In the genomic region with DNA sequence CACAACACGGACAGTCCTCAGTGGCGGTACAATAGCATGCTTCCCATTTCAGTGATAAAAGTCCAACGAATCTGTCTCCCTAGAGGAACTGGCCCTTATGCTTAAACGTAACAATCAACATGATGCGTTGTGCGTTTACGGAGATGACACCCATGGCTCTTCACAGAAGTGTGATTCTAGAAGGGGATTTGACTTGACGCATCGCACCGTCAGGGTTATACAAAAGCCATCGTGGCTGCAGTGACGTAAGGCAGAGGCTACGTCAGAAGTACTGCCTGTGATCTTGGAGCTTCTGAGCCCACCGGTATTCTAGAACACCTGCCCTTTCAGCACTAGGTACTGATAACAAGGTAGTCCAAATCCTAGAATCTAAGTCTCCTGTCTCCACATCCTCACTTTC, we compare ENCODE assay signal across 10 mouse cellular contexts. TPM values are rescaled to one million over a fixed set of nuclear protein-coding genes. Genes with fewer than 3 reads are reported as not detected.
DNase-seq lines count a peak whose midpoint lies in the region; ATAC-seq lines count a peak whose summit lies in the region.
"Had no signal": no experiment of that assay in that cellular context is flagged by ENCODE, and none has a peak within 500 bp of the region (broad histone marks: within the 10 kb centered on the region; RNA-seq: fewer than 3 reads in every experiment).

No protein-coding gene starts in this region.

- H3K9me3 ChIP-seq in kidney, embryonic 15.5 days (replicated peaks) = no peaks in the 10 kb centered on the region
- H3K9me3 ChIP-seq in liver, embryonic 15.5 days (replicated peaks) = no peaks in the 10 kb centered on the region
- H3K9me3 ChIP-seq: midbrain, embryonic 12.5 days had no signal

- no peak overlapping the region for H3K4me3 ChIP-seq in kidney, embryonic 15.5 days (replicated peaks)
- no peak overlapping the region for H3K4me3 ChIP-seq in liver, embryonic 15.5 days (replicated peaks)
- H3K4me3 ChIP-seq: midbrain, embryonic 12.5 days had no signal

- no peak for ATAC-seq in kidney, embryonic 15.5 days (replicated peaks; ENCODE audit: low FRiP score)
- peak; percentile 41 for ATAC-seq in activated CD4-positive, CD25-positive, alpha-beta regulatory T cell, adult 4 months
- no peak for ATAC-seq in liver, embryonic 15.5 days (ENCODE audit: insufficient read depth)
- no peak for ATAC-seq in monocyte, adult 5-6 weeks (replicated peaks; ENCODE audit: insufficient number of reproducible peaks, low FRiP score, low TSS enrichment, poor library complexity, severe bottlenecking)

- no peak overlapping the region for H3K27ac ChIP-seq in kidney, embryonic 15.5 days
- H3K27ac ChIP-seq in liver, embryonic 15.5 days (replicated peaks) = no peak overlapping the region
- H3K27ac ChIP-seq: midbrain, embryonic 12.5 days had no signal

- no peak for DNase-seq in kidney, postnatal 25 days
- peak; percentile 53 for DNase-seq in CD4-positive, CD25-positive, alpha-beta regulatory T cell, adult 2 months (ENCODE audit: low read depth, low spot score)
- no peak for DNase-seq in frontal cortex, postnatal 14 days (ENCODE audit: low spot score in 2 of 2)
- DNase-seq in kidney, adult 11 months = no peak
- DNase-seq: right cerebral cortex, postnatal 14 days had no signal

- peak overlapping the region; percentile 17; the same call in 1 of the 2 replicates for H3K4me2 ChIP-seq in kidney, embryonic 15.5 days
- H3K4me2 ChIP-seq in liver, embryonic 15.5 days = peak overlapping the region; percentile 37

- no peaks in the 10 kb centered on the region for H3K36me3 ChIP-seq in kidney, embryonic 15.5 days
- H3K36me3 ChIP-seq in liver, embryonic 15.5 days (replicated peaks) = no peaks in the 10 kb centered on the region
- H3K36me3 ChIP-seq: midbrain, embryonic 12.5 days had no signal

- no peak overlapping the region for H3K9ac ChIP-seq in kidney, embryonic 15.5 days
- no peak overlapping the region for H3K9ac ChIP-seq in liver, embryonic 15.5 days
- H3K9ac ChIP-seq: midbrain, embryonic 12.5 days had no signal

- peaks cover 4% of the 10 kb centered on the region; the same call in 1 of the 2 replicates for H3K27me3 ChIP-seq in kidney, embryonic 15.5 days
- no peaks in the 10 kb centered on the region for H3K27me3 ChIP-seq in liver, embryonic 15.5 days

- 61% methylated on average over 14 of the region's 14 CpGs for WGBS in kidney, embryonic 15.5 days
- 46% methylated on average over 14 of the region's 14 CpGs for WGBS in liver, embryonic 15.5 days (ENCODE audit: insufficient replicate concordance)

- peaks cover 7% of the 10 kb centered on the region for H3K4me1 ChIP-seq in kidney, embryonic 15.5 days
- peaks cover 10% of the 10 kb centered on the region; the same call in 1 of the 2 replicates for H3K4me1 ChIP-seq in liver, embryonic 15.5 days (replicated peaks)
- H3K4me1 ChIP-seq: midbrain, embryonic 12.5 days had no signal

RNA-seq across cellular contexts. Expression of a gene that starts 8.2 kb away (rescaled TPM):
- polyA plus RNA-seq in kidney, embryonic 15.5 days (2015; fragmentation: Nextera tagmentation; extraction: Ambion mirVana) = 3.4 TPM in 2 replicates
- polyA plus RNA-seq in activated CD4-positive, CD25-positive, alpha-beta regulatory T cell, adult 4 months (2017; shearing (Covaris generic)) = under 1 TPM; 0.09 to 0.42 TPM
- polyA plus RNA-seq in liver, embryonic 15.5 days (2015; fragmentation: Nextera tagmentation; extraction: Ambion mirVana) = 0.69 and 0.71 TPM in 2 replicates
- 0.29 to 1.8 TPM (median 1.6 TPM) in 3 replicates for total RNA-seq in monocyte, adult 5-6 weeks (2017)
